Mouse (Mus musculus): ENCODE measurements around the gene Csrp1. TPM values are rescaled to one million over a fixed set of nuclear protein-coding genes. Genes with fewer than 3 reads are reported as not detected.
A peak's percentile ranks its signal among the peaks of the same experiment; 100 is the strongest.

The Csrp1 gene
- polyA plus RNA-seq, 1 experiment, result 219 TPM

DNA sequence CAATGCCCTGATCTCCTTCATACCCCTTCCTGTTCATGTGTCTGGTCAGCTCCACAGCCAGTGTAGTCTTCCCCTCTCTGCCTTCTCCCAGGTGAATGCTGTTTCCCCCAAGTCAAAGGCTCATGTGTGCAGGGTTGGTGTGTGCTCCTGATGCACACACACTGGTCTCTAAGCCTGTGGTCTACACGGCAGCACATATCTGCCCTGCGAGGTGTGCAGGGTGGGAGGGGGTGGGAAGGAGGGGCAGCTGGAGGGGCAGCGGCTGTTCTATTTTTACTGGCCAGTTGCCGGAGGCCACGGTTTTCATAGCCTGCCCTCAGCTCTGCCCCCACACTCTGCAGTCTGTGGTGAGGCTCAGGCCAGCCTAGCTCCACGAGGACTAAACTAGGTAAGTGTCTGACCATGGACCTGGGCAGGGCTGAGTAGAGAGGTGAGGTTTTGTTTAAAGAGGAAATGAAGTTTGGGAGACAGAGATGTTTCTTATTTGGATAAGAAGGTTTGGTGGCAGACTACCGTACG lies 79.3 kb downstream of the Csrp1 start:
- peaks cover 13% of the 10 kb centered on the region for H3K79me2 ChIP-seq (ENCODE audit: control insufficient read depth, insufficient read depth)
- peak overlapping the region; percentile 31 for H3ac ChIP-seq (ENCODE audit: control insufficient read depth, insufficient read length)
- no peaks in the 10 kb centered on the region for H3K36me3 ChIP-seq (ENCODE audit: control insufficient read depth, insufficient read depth)
- peak in 1 of 3 experiments; percentile 69 for TF ChIP-seq MYOD1 (IDR thresholded peaks at IDR 0.05; ENCODE audit: control insufficient read depth in 1 of 3, insufficient read length in 2 of 3, low read depth in 2 of 3)
- TF ChIP-seq MYOG (IDR thresholded peaks at IDR 0.05; ENCODE audit: control insufficient read depth in 1 of 3, insufficient read depth in 1 of 3, insufficient read length in 2 of 3, low read depth in 2 of 3), result peak in 2 of 3 experiments; percentile 57 to 72
- no peak for TF ChIP-seq CEBPB (IDR thresholded peaks at IDR 0.05; ENCODE audit: insufficient read depth, poor library complexity, severe bottlenecking)
- TF ChIP-seq POLR2A (IDR thresholded peaks at IDR 0.05; ENCODE audit: insufficient read length, low read depth), result peak; percentile 68
- TF ChIP-seq POLR2AphosphoS2 (IDR thresholded peaks at IDR 0.05; ENCODE audit: insufficient read length, low read depth), result peak; percentile 85
- H3K27me3 ChIP-seq (ENCODE audit: control insufficient read depth, insufficient read depth, insufficient read length), result no peaks in the 10 kb centered on the region
- H3K4me3 ChIP-seq, result peak overlapping the region; percentile 64
- peak overlapping the region; percentile 82 for H3K4me2 ChIP-seq (ENCODE audit: low read depth)

DNA sequence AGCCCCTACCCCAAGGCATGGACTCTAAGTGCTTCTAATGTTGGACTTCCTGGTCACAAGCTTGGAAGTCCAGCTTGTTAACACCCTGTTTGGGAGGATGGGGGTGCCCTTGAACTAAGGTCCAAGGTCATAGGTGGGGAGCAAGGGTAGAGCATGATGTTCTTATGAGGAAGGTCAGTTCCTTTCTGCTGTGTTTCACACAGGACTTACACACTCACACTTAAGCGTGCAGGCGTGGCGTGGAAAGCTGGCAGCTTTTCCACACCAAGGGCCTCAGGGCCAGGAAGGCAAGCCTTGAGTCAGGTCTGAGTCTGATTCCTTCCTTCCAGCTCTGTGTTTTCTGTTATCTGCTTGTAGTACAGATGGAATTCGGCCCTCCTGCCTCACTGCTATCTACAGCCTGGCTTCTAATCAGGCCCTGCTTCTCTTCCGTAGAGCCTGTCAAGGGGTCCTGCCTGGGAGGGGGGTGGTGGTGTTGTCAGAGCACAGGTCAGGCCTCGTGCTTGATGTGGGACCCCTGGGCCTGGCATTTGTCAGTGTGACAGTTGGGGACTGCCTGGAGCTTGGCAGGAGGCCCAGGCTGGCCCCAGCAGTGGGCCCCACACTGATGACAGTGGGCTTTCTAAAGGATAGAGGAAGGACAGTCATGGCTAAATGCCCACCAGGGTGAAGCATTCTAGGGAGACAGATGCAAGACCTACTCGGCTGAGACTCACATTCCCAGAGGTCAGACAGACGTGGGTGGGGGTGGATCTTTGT lies 80.5 kb downstream of the Csrp1 start:
- Histone ChIP-seq H3K4me3 (peak overlapping the region; percentile 64), H3K4me2 (ENCODE audit: low read depth) (peak overlapping the region; percentile 82), H3K27me3 (ENCODE audit: control insufficient read depth, insufficient read depth, insufficient read length) (no peaks in the 10 kb centered on the region), H3K36me3 (ENCODE audit: control insufficient read depth, insufficient read depth) (no peaks in the 10 kb centered on the region), H3K79me2 (ENCODE audit: control insufficient read depth, insufficient read depth) (peaks cover 13% of the 10 kb centered on the region), H3ac (ENCODE audit: control insufficient read depth, insufficient read length) (peak overlapping the region; percentile 31)
- TF ChIP-seq MYOD1 (IDR thresholded peaks at IDR 0.05; ENCODE audit: control insufficient read depth in 1 of 3, insufficient read length in 2 of 3, low read depth in 2 of 3) (peak in 1 of 3 experiments; percentile 51), E2F4 (IDR thresholded peaks at IDR 0.05; ENCODE audit: insufficient read depth) (no peak), MYOG (IDR thresholded peaks at IDR 0.05; ENCODE audit: control insufficient read depth in 1 of 3, insufficient read depth in 1 of 3, insufficient read length in 2 of 3, low read depth in 2 of 3) (peak in 1 of 3 experiments; percentile 50), POLR2A (IDR thresholded peaks at IDR 0.05; ENCODE audit: insufficient read length, low read depth) (peak; percentile 44), POLR2AphosphoS2 (IDR thresholded peaks at IDR 0.05; ENCODE audit: insufficient read length, low read depth) (peak; percentile 70)

Other genes starting within 250 kb of the Csrp1 start
- gene Nav1, start 112.8 kb upstream of the Csrp1 start, polyA plus RNA-seq (2012; fragmentation: generic; extraction: Trizol), result 33.7 TPM
- 317 TPM for gene Phlda3, start 46.1 kb downstream of the Csrp1 start, polyA plus RNA-seq (2012; fragmentation: generic; extraction: Trizol)
- gene Tnni1, start 59.4 kb downstream of the Csrp1 start, polyA plus RNA-seq (2012; fragmentation: generic; extraction: Trizol), result 3,569 TPM
- 0.46 TPM for gene Lad1, start 98.5 kb downstream of the Csrp1 start, polyA plus RNA-seq (2012; fragmentation: generic; extraction: Trizol)
- 2,000 TPM for gene Tnnt2, start 116.3 kb downstream of the Csrp1 start, polyA plus RNA-seq (2012; fragmentation: generic; extraction: Trizol)
- gene Pkp1, start 199.1 kb downstream of the Csrp1 start, polyA plus RNA-seq (2012; fragmentation: generic; extraction: Trizol), result 74.8 TPM